Mouse (Mus musculus) ES-Bruce4 (cell line): ENCODE measurements at regions not wholly inside any gene's neighbourhood (a gene's known extent, or its start where the extent isn't known, plus 50 kb on each side); places are given as distances from the start of the nearest gene placed in this dataset.

Experiments used
- CTCF ChIP-seq: IDR thresholded peaks from one replicate; pipeline ENCODE4 v1.8.1; 2011; ENCODE audit warnings: low read depth, low read length
- POLR2A ChIP-seq: IDR thresholded peaks from one replicate; pipeline ENCODE4 v1.8.1; 2011; ENCODE audit warnings: low read length; ENCODE audit not compliant: insufficient read depth

- TF ChIP-seq POLR2A, result no peak
- TF ChIP-seq CTCF, result no peak
Observed at GRCm38 (mm10) chr12:106501622-106502327, 491.7 kb downstream of the Vrk1 start.
